Mouse (Mus musculus) hindbrain, embryonic 10.5 days (tissue): Measurements from ENCODE around the gene Hoxb2. TPM values are rescaled to one million over a fixed set of nuclear protein-coding genes. Genes with fewer than 3 reads are reported as not detected.

Experiments used
- DNase-seq: peaks from one replicate; pipeline ENCODE4 v3.0.0-alpha.2; 2017; ENCODE audit warnings: low spot score
- H3K27ac ChIP-seq: fragments of 300-500 bp; sonication (generic); 2 replicates; pipeline ENCODE4 v1.5.1; 2016; ENCODE audit warnings: mild to moderate bottlenecking, moderate library complexity
- H3K27me3 ChIP-seq: fragments of 300-500 bp; sonication (generic); 2 replicates; pipeline ENCODE4 v1.6.1; 2016; ENCODE audit warnings: mild to moderate bottlenecking; ENCODE audit not compliant: poor library complexity, insufficient read depth, severe bottlenecking
- H3K36me3 ChIP-seq: fragments of 300-500 bp; sonication (generic); 2 replicates; pipeline ENCODE4 v1.6.1; 2016; ENCODE audit warnings: mild to moderate bottlenecking, moderate library complexity
- H3K4me1 ChIP-seq: fragments of 300-500 bp; sonication (generic); replicated peaks from 2 replicates; pipeline ENCODE4 v1.6.1; 2016; ENCODE audit warnings: mild to moderate bottlenecking
- H3K4me3 ChIP-seq: fragments of 300-500 bp; sonication (generic); 2 replicates; pipeline ENCODE4 v1.5.1; 2016; ENCODE audit warnings: mild to moderate bottlenecking, moderate library complexity
- H3K9me3 ChIP-seq: fragments of 300-500 bp; sonication (generic); 2 replicates; pipeline ENCODE4 v1.6.1; 2016; ENCODE audit warnings: mild to moderate bottlenecking, moderate library complexity
- WGBS: fragments of 180-500 bp; shearing (Covaris S2); methylation state at CpG from one replicate; pipeline ENCODE4 v1.1.7; 2016; 5-methylcytosine and 5-hydroxymethylcytosine counted together
- polyA plus RNA-seq: library from polyadenylated mRNA; unstranded; fragments of >200 nt; fragmentation: Nextera tagmentation; extraction: Ambion mirVana; gene quantifications from 2 replicates; pipeline ENCODE4 v1.2.1, GENCODE M21; 2016

Hoxb2 gene
- polyA plus RNA-seq, 1 experiment from 2014 or later: 49.6 TPM

DNA sequence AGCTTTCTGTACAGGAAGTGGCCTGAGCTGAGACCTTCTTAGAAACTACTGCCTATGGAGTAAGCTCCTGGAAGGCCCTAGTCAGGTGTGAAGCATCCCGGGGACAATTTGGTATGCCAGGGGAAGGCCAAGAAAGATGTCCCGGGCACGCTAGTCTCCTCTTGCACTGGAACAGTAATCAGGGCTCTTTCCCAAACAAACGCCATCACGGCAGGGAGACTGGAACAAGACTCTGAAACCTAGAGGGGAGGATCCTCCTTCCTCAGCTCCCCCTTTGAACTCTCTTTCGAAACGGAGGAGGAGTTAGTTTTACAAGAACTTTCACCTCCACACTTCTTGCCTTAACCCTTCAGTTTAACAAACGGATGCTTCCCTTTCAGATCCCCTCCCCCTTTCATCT is 18.2 kb upstream of the Hoxb2 start:
- H3K4me3 ChIP-seq: peak overlapping the region; percentile 48
- peaks cover 7% of the 10 kb centered on the region for H3K4me1 ChIP-seq
- peaks cover 100% of the 10 kb centered on the region for H3K27me3 ChIP-seq
- peak overlapping the region; percentile 82 for H3K27ac ChIP-seq
- DNase-seq: no peak
- no peaks in the 10 kb centered on the region for H3K36me3 ChIP-seq
- WGBS: 2% methylated on average over 8 of the region's 8 CpGs
- no peaks in the 10 kb centered on the region for H3K9me3 ChIP-seq

DNA sequence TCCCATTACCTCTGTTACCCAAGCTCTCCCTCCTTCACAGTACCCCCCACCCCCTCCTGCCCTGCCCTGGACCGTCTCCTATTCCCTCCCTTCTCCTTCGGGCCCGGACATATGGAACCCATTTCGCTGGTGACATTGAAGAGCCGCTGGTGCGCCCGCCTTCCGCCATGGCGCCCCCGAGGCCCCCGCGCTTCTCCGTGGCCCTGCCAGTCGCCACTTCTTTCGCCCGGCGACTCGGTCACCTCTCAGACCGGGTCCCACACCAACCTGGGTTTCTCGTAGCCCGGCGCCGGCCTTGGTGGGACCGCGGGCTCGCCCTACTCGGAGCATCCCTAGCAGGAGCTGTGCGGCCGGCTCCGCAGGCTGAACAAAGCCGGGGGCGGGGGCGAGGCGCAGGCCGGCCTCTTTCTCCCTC is 17.7 kb upstream of the Hoxb2 start:
- H3K9me3 ChIP-seq: no peaks in the 10 kb centered on the region
- peak overlapping the region; percentile 82 for H3K27ac ChIP-seq
- 1% methylated on average over 35 of the region's 35 CpGs for WGBS
- DNase-seq: no peak
- peaks cover 7% of the 10 kb centered on the region for H3K4me1 ChIP-seq
- no peaks in the 10 kb centered on the region for H3K36me3 ChIP-seq
- peaks cover 100% of the 10 kb centered on the region for H3K27me3 ChIP-seq
- peak overlapping the region; percentile 48 for H3K4me3 ChIP-seq

DNA sequence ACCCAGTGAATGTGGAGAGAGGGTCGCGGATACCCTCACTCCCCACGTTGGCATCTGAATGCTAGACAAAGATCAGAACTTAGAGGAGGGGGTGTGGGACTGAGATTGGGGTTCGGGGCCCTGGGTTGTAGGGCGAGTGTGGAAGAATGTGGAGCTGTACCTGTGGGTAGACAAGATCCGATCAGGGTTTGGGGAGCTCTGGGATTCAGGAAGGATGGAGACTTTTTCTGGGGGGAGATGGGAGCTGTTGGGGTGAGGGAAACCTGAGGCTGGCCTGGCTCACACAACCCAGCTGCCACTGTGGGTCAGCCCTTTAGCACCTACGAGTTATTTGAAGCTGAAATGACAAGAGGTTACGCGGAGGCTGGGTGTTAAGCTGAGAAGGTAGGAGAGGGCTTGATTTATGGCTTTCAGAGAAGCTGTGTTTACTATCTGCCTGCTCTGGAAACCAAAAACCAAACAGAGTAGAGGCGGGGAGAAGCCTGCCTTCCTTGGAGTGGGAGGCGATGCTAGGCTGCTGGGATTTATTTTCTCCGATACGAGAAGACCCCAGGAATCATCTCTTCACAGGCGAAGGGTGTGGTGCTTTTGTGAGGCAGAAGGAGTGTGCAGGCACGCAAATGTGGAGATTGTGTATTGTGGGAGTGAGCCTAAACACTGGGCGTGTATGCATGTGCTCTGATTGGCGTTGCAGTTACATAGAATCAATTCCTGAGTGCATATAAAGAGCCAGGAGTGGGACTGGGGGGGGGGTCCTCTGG is 16.9 kb upstream of the Hoxb2 start:
- WGBS: 3% methylated on average over 17 of the region's 17 CpGs
- H3K27me3 ChIP-seq: peaks cover 100% of the 10 kb centered on the region
- peak overlapping the region; percentile 82 for H3K27ac ChIP-seq
- H3K9me3 ChIP-seq: no peaks in the 10 kb centered on the region
- H3K4me1 ChIP-seq: peaks cover 7% of the 10 kb centered on the region
- no peak for DNase-seq
- H3K36me3 ChIP-seq: no peaks in the 10 kb centered on the region
- peak overlapping the region; percentile 48 for H3K4me3 ChIP-seq

DNA sequence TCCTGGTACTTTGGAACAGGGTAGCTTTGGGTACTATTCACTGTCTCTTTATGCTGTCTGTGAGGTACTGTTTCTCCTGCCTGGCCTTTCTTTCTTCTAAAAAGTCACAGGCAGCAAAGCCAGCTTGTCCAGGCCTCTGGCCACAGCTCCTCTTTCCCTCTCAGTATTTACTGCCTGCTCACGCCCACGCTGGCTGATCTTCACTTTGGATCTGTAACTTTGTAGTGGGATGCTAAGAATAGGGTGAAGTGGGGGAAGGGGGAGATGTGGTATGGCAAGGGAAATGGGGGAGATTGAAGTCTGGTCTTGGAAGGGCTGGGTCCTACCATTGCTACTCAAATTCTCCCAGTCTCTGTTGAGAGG is 16.3 kb upstream of the Hoxb2 start:
- Histone ChIP-seq H3K4me1 (peaks cover 8% of the 10 kb centered on the region), H3K27me3 (peaks cover 100% of the 10 kb centered on the region), H3K9me3 (no peaks in the 10 kb centered on the region), H3K36me3 (no peaks in the 10 kb centered on the region), H3K4me3 (peak overlapping the region; percentile 48), H3K27ac (peak overlapping the region; percentile 82; the same call in 1 of the 2 replicates)
- WGBS: 0% methylated on average over 2 of the region's 2 CpGs
- DNase-seq: no peak

DNA sequence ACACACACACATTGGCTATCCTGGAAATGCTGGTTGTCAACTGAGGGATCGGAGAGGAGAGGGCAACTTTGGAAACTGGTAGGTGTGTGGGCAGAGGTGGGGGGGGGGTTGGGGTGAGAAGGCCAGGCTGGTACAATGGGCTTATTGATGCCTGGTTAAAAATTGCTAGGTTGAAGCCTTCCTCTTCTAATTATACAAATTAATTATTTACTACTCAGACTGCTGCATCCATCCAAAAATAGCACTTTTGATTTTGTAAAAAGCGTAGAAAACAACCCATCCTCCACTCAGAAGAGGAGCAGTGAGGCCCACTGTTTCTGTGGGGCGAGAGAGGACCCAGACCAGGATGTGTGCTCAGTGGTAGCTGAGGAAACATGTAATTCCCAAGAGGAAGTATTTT is 15.3 kb upstream of the Hoxb2 start:
- Histone ChIP-seq H3K27me3 (peaks cover 100% of the 10 kb centered on the region), H3K36me3 (no peaks in the 10 kb centered on the region), H3K9me3 (no peaks in the 10 kb centered on the region), H3K4me1 (peaks cover 10% of the 10 kb centered on the region), H3K27ac (no peak overlapping the region), H3K4me3 (peak overlapping the region; percentile 48; the same call in 1 of the 2 replicates)
- WGBS: 23% methylated on average over 3 of the region's 3 CpGs
- DNase-seq: no peak

DNA sequence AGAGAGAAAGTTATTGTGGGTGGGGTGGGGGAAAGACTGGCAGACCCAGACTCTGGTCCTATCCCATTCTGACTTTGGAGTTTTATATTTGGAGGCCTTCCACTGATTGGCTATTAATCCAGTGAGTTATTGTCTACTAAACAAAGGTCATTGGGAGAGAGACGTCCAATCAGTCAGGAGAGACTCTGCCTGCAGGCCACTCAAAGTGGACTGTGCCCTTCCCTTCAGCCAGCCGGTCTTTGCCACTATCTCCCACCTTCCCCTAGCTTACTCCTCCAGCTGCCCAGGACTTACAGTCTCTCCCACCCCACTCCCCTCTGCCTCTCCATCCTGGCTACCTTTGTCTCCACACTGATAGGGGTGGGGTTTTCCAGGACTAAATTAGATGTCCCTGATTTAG is 13.7 kb upstream of the Hoxb2 start:
- Histone ChIP-seq H3K9me3 (no peaks in the 10 kb centered on the region), H3K4me3 (peak overlapping the region; percentile 50), H3K36me3 (no peaks in the 10 kb centered on the region), H3K27ac (peak overlapping the region; percentile 86; the same call in 1 of the 2 replicates), H3K27me3 (peaks cover 100% of the 10 kb centered on the region), H3K4me1 (peaks cover 18% of the 10 kb centered on the region)
- DNase-seq: no peak
- 5% methylated on average over 2 of the region's 2 CpGs for WGBS

DNA sequence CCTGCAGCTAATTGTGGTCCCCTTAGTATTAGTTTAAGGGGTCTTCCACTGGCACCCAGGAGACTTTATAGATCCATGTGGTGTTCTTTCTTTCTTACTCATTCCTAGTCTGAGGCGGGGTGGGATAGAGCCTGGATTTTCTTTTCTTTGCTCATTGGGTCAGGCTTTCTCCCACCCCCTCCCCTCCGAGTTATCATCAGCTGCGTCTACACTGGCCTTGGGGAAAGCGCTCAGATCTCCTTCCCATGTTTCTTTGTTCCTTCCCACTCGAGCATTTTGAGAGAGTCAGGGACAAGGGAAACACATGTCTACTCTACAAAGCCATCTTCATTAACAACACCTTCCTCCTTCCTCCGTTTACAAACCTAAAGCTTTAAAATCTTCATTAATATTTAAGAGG is 13.3 kb upstream of the Hoxb2 start:
- peak overlapping the region; percentile 86 for H3K27ac ChIP-seq
- 2% methylated on average over 6 of the region's 6 CpGs for WGBS

DNA sequence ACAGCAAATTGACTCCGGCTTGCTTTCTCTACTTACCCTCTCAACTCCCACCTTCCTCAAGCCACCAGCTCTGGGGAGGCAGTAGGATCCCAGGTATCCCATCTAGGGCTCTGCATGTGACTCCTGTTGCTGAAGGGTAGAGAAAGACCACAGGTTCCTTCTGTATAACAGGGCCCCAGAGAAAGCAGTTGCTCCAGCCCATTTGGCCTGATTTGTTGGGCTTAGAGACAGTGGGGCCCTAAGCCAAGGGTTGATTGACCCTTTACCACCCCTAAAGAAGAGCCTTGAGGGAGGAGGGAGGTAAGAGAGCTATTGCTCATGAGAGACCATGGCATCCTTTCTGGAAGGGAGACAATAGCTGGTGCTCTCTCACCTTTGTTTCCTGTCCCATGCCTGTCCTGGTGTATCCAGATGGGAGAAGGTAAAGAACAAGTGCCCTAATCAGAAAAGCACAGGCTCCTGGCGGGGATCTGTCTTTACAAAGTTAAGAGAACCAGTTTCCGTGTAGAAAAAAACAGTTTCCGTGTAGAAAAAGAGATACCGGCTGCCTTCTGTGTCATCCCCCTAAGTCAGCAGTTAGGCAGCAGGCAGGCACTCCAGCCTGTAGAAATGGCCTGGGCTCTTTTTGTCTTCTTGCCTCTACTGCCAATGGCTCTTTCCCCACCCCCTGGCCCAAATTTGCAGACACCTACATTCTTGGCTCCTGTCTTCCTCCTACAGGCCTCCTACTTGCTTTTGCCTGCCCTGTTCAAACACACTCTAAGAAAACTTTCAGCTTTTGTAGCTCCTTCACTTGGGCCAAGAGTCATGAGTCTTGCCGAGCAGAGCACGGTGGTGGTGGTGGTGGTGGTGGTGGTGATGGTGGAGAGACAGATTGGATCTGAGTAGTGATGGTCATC is 11.1 kb upstream of the Hoxb2 start:
- H3K36me3 ChIP-seq: no peaks in the 10 kb centered on the region
- peak; percentile 27 for DNase-seq
- peak overlapping the region; percentile 50 for H3K4me3 ChIP-seq
- peaks cover 100% of the 10 kb centered on the region for H3K27me3 ChIP-seq
- H3K9me3 ChIP-seq: no peaks in the 10 kb centered on the region
- H3K4me1 ChIP-seq: peaks cover 14% of the 10 kb centered on the region
- WGBS: 15% methylated on average over 7 of the region's 7 CpGs
- H3K27ac ChIP-seq: peak overlapping the region; percentile 86

More for the DNA sequence above, 13.3 kb upstream of the Hoxb2 start:
- Histone ChIP-seq H3K4me1 (peaks cover 18% of the 10 kb centered on the region), H3K9me3 (no peaks in the 10 kb centered on the region), H3K36me3 (no peaks in the 10 kb centered on the region), H3K4me3 (peak overlapping the region; percentile 50), H3K27me3 (peaks cover 100% of the 10 kb centered on the region)
- DNase-seq: peak; percentile 29

DNA sequence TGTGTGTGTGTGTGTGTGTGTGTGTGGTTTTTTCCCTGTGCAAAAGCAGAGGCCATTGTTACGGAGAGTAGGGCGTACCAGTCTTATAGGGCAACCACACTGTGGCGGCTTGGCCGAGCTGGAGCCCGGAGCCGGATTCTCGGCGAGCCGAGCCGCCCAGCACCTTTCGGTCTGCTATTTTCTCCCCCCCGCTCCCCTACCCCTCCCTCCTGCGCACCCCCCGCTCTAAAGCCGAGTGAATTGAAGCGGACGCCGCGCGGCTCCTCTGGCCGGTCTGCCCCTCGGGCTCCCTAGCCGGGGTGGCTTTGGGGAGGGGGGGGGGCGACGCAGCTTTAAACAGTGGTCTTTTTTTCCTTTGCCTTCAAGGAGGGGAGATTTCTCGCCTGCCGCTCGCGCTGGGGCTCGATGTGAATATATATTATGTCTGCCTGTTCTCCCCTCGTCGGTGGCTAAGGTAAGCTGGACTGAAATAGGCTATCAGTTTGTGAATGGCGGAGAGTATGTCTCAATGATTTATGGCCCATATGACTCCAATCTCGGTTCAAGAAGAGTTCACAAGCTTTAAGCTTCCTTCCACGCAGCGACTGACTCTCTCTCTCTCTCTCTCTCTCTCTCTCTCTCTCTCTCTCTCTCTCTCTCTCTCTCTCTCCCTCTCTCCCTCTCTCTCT is 9.5 kb upstream of the Hoxb2 start:
- Histone ChIP-seq H3K27me3 (peaks cover 100% of the 10 kb centered on the region), H3K36me3 (peaks cover 1% of the 10 kb centered on the region; the same call in 1 of the 2 replicates), H3K27ac (peak overlapping the region; percentile 86), H3K4me1 (peaks cover 26% of the 10 kb centered on the region), H3K4me3 (peak overlapping the region; percentile 50), H3K9me3 (no peaks in the 10 kb centered on the region)
- DNase-seq: peak; percentile 69
- WGBS: under 1% methylated on average over 36 of the region's 36 CpGs

DNA sequence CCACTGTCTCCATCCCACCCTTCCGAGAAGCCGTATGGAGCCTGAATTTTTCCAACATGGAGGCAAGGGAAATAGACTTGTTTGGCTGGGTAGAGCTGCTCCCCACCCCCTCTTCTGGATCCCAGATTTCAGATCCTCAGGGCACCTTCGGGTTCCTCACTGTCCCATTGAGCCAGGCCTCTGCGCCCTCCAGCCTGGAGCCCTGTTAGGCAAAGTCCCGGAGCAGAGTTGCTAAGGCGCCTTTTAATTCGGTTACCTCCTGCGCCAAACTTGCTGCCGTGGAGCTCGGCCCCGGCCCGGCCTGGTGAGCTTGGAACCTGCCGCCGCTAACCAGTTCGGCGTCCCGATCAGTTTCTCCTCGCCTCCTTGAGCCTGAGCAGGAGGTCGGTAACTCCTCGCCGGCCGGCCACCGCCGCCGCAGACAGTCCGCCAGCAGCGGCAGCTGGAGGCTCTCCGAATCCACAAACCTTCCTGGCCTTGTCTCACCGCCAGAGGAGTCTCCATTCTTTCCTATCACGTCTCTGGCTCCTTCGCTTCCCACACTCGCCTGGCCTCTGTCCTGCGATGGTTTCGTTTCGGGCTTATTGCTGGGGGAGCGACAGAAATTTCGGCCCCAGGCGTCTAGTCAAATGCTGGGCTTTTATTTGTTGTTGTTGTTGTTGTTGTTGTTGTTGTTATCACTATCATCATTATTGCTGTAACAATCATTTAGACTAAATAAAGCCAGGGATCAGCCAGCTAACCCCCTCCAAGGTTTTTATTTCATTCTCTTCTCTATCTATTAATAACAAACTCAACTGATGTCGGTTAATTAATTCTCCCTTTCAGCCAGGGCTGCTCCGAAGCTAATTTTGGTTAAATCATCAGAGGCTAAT is 8.4 kb upstream of the Hoxb2 start:
- DNase-seq: peak; percentile 71
- WGBS: under 1% methylated on average over 40 of the region's 40 CpGs

DNA sequence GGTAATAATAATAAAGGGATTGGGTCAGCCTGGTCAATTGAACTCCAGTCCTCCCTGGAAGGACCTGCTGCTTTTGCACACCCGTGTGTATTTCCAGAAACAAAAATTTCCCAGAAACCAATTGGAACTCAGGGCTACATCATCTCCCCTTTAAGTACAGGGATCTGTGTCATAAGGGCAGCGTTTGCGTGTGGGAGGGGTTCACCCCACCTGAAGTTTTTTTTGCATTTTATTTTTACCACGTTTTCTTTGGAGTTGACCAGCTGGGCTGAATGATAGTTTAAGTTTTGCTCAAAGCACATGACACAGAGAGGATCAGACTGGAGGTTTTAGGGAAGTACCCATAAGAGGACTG is 7.8 kb upstream of the Hoxb2 start:
- peak overlapping the region; percentile 50 for H3K4me3 ChIP-seq
- peaks cover 5% of the 10 kb centered on the region; the same call in 1 of the 2 replicates for H3K36me3 ChIP-seq
- H3K9me3 ChIP-seq: no peaks in the 10 kb centered on the region
- peak; percentile 35 for DNase-seq
- WGBS: 3% methylated on average over 4 of the region's 4 CpGs
- H3K27ac ChIP-seq: peak overlapping the region; percentile 86
- peaks cover 34% of the 10 kb centered on the region for H3K4me1 ChIP-seq
- peaks cover 100% of the 10 kb centered on the region for H3K27me3 ChIP-seq

More for the DNA sequence above, 8.4 kb upstream of the Hoxb2 start:
- Histone ChIP-seq H3K4me3 (peak overlapping the region; percentile 50), H3K27ac (peak overlapping the region; percentile 86), H3K9me3 (no peaks in the 10 kb centered on the region), H3K4me1 (peaks cover 34% of the 10 kb centered on the region), H3K36me3 (peaks cover 5% of the 10 kb centered on the region; the same call in 1 of the 2 replicates), H3K27me3 (peaks cover 100% of the 10 kb centered on the region)
